Mouse (Mus musculus) embryonic facial prominence, embryonic 13.5 days (tissue): ENCODE measurements around the gene Tbx19. TPM values are rescaled to one million over a fixed set of nuclear protein-coding genes. Genes with fewer than 3 reads are reported as not detected.

Experiments
- ATAC-seq: fragments of 200-750 bp; cut with Nextera tagmentation; 2 replicates; pipeline ENCODE4 v1.8.0; 2017; ENCODE audit warnings: low read depth; ENCODE audit not compliant: insufficient number of reproducible peaks, insufficient read depth, low FRiP score, low TSS enrichment
- H3K27ac ChIP-seq: fragments of 300-500 bp; sonication (generic); 2 replicates; pipeline ENCODE4 v1.5.1; 2015; ENCODE audit warnings: moderate library complexity, mild to moderate bottlenecking, inconsistent platforms
- H3K27me3 ChIP-seq: fragments of 300-500 bp; sonication (generic); 2 replicates; pipeline ENCODE4 v1.6.1; 2015; ENCODE audit warnings: mild to moderate bottlenecking, inconsistent platforms
- H3K36me3 ChIP-seq: fragments of 300-500 bp; sonication (generic); 2 replicates; pipeline ENCODE4 v1.6.1; 2015; ENCODE audit warnings: mild to moderate bottlenecking, inconsistent platforms
- H3K4me1 ChIP-seq: fragments of 300-500 bp; sonication (generic); 2 replicates; pipeline ENCODE4 v1.6.1; 2015; ENCODE audit warnings: inconsistent platforms
- H3K4me2 ChIP-seq: fragments of 300-500 bp; sonication (generic); 2 replicates; pipeline ENCODE4 v1.6.1; 2015; ENCODE audit warnings: moderate library complexity, mild to moderate bottlenecking, inconsistent platforms
- H3K4me3 ChIP-seq: fragments of 300-500 bp; sonication (generic); 2 replicates; pipeline ENCODE4 v1.5.1; 2015; ENCODE audit warnings: mild to moderate bottlenecking, inconsistent platforms
- H3K9ac ChIP-seq: fragments of 300-500 bp; sonication (generic); 2 replicates; pipeline ENCODE4 v1.6.1; 2015; ENCODE audit warnings: mild to moderate bottlenecking, inconsistent platforms
- H3K9me3 ChIP-seq: fragments of 300-500 bp; sonication (generic); 2 replicates; pipeline ENCODE4 v1.6.1; 2016; ENCODE audit warnings: inconsistent platforms
- WGBS: fragments of 180-500 bp; shearing (Covaris S2); methylation state at CpG from one replicate; pipeline ENCODE4 v1.1.7; 2015; ENCODE audit warnings: mixed read lengths; 5-methylcytosine and 5-hydroxymethylcytosine counted together
- polyA plus RNA-seq: library from polyadenylated mRNA; unstranded; fragments of >200 nt; fragmentation: Nextera tagmentation; extraction: Ambion mirVana; gene quantifications from 2 replicates; pipeline ENCODE4 v1.2.1, GENCODE M21; 2015

The Tbx19 gene
- polyA plus RNA-seq, 1 experiment from 2014 or later, result not detected

- peak overlapping the region; percentile 66 for H3K4me3 ChIP-seq
- H3K4me2 ChIP-seq, result peak overlapping the region; percentile 88
- no peaks in the 10 kb centered on the region for H3K36me3 ChIP-seq
- ATAC-seq, result no peak
- H3K9ac ChIP-seq, result peak overlapping the region; percentile 80
- no peaks in the 10 kb centered on the region for H3K27me3 ChIP-seq
- H3K9me3 ChIP-seq, result no peaks in the 10 kb centered on the region
- 9% methylated on average over 7 of the region's 7 CpGs for WGBS
- H3K4me1 ChIP-seq, result peaks cover 17% of the 10 kb centered on the region
- H3K27ac ChIP-seq, result peak overlapping the region; percentile 69
Measured at GRCm38 (mm10) chr1:165193426-165193825, 32.9 kb upstream of the Tbx19 start.

GRCm38 (mm10) chr1:165192714-165193264 is 32.2 kb upstream of the Tbx19 start:
- Histone ChIP-seq H3K36me3 (no peaks in the 10 kb centered on the region), H3K9ac (peak overlapping the region; percentile 80; the same call in 1 of the 2 replicates), H3K4me2 (peak overlapping the region; percentile 88), H3K27ac (no peak overlapping the region), H3K27me3 (no peaks in the 10 kb centered on the region), H3K4me1 (peaks cover 17% of the 10 kb centered on the region), H3K9me3 (no peaks in the 10 kb centered on the region), H3K4me3 (peak overlapping the region; percentile 66)
- 65% methylated on average over 10 of the region's 10 CpGs for WGBS
- ATAC-seq, result no peak

GRCm38 (mm10) chr1:165192102-165192501 is 31.5 kb upstream of the Tbx19 start:
- Histone ChIP-seq H3K27ac (no peak overlapping the region), H3K9ac (no peak overlapping the region), H3K4me3 (no peak overlapping the region), H3K9me3 (no peaks in the 10 kb centered on the region), H3K36me3 (no peaks in the 10 kb centered on the region), H3K4me1 (peaks cover 17% of the 10 kb centered on the region), H3K27me3 (no peaks in the 10 kb centered on the region), H3K4me2 (no peak overlapping the region)
- 69% methylated on average over 4 of the region's 4 CpGs for WGBS
- no peak for ATAC-seq

- WGBS, result 49% methylated on average over 13 of the region's 13 CpGs
Measured at GRCm38 (mm10) chr1:165191611-165192010, 31.0 kb upstream of the Tbx19 start.

GRCm38 (mm10) chr1:165190571-165191273 is 30.1 kb upstream of the Tbx19 start:
- Histone ChIP-seq H3K27me3 (no peaks in the 10 kb centered on the region), H3K4me1 (peaks cover 17% of the 10 kb centered on the region), H3K4me2 (no peak overlapping the region), H3K9me3 (no peaks in the 10 kb centered on the region), H3K4me3 (no peak overlapping the region), H3K36me3 (peaks cover 4% of the 10 kb centered on the region; the same call in 1 of the 2 replicates), H3K9ac (no peak overlapping the region), H3K27ac (no peak overlapping the region; the same call in 1 of the 2 replicates)
- ATAC-seq, result no peak
- 88% methylated on average over 10 of the region's 10 CpGs for whole genome bisulfite sequencing

More at GRCm38 (mm10) chr1:165191611-165192010, 31.0 kb upstream of the Tbx19 start:
- peaks cover 17% of the 10 kb centered on the region for H3K4me1 ChIP-seq
- no peaks in the 10 kb centered on the region for H3K9me3 ChIP-seq
- H3K4me2 ChIP-seq, result peak overlapping the region; percentile 22; the same call in 1 of the 2 replicates
- no peak overlapping the region for H3K4me3 ChIP-seq
- no peak overlapping the region for H3K9ac ChIP-seq
- H3K27me3 ChIP-seq, result no peaks in the 10 kb centered on the region
- H3K27ac ChIP-seq, result no peak overlapping the region; the same call in 1 of the 2 replicates
- no peak for ATAC-seq
- H3K36me3 ChIP-seq, result peaks cover 3% of the 10 kb centered on the region; the same call in 1 of the 2 replicates

- Histone ChIP-seq H3K4me2 (no peak overlapping the region), H3K27ac (no peak overlapping the region), H3K9ac (no peak overlapping the region), H3K36me3 (peaks cover 4% of the 10 kb centered on the region; the same call in 1 of the 2 replicates), H3K9me3 (no peaks in the 10 kb centered on the region), H3K4me1 (peaks cover 14% of the 10 kb centered on the region), H3K27me3 (no peaks in the 10 kb centered on the region), H3K4me3 (no peak overlapping the region)
- ATAC-seq, result no peak
- WGBS, result 80% methylated on average over 6 of the region's 6 CpGs
Measured at GRCm38 (mm10) chr1:165190068-165190467, 29.5 kb upstream of the Tbx19 start.

- WGBS, result 73% methylated on average over 10 of the region's 10 CpGs
- Histone ChIP-seq H3K4me1 (peaks cover 9% of the 10 kb centered on the region), H3K4me2 (no peak overlapping the region), H3K9ac (no peak overlapping the region), H3K36me3 (peaks cover 7% of the 10 kb centered on the region; the same call in 1 of the 2 replicates), H3K9me3 (no peaks in the 10 kb centered on the region), H3K27ac (no peak overlapping the region), H3K4me3 (no peak overlapping the region), H3K27me3 (no peaks in the 10 kb centered on the region)
- ATAC-seq, result no peak
Measured at GRCm38 (mm10) chr1:165188806-165189580, 28.4 kb upstream of the Tbx19 start.

- Histone ChIP-seq H3K9me3 (no peaks in the 10 kb centered on the region), H3K4me3 (no peak overlapping the region), H3K27me3 (no peaks in the 10 kb centered on the region), H3K36me3 (peaks cover 18% of the 10 kb centered on the region; the same call in 1 of the 2 replicates), H3K4me1 (no peaks in the 10 kb centered on the region; the same call in 1 of the 2 replicates), H3K27ac (no peak overlapping the region), H3K9ac (no peak overlapping the region), H3K4me2 (no peak overlapping the region)
- 67% methylated on average over 5 of the region's 5 CpGs for WGBS
- no peak for ATAC-seq
Measured at GRCm38 (mm10) chr1:165187357-165187756, 26.8 kb upstream of the Tbx19 start.

GRCm38 (mm10) chr1:165186491-165186890 is 25.9 kb upstream of the Tbx19 start:
- Histone ChIP-seq H3K4me3 (no peak overlapping the region), H3K9ac (no peak overlapping the region), H3K36me3 (peaks cover 23% of the 10 kb centered on the region; the same call in 1 of the 2 replicates), H3K9me3 (no peaks in the 10 kb centered on the region), H3K4me1 (no peaks in the 10 kb centered on the region; the same call in 1 of the 2 replicates), H3K4me2 (no peak overlapping the region), H3K27me3 (no peaks in the 10 kb centered on the region), H3K27ac (no peak overlapping the region)
- ATAC-seq, result no peak
- WGBS, result 84% methylated on average over 12 of the region's 12 CpGs

- H3K4me1 ChIP-seq, result no peaks in the 10 kb centered on the region
- no peak overlapping the region for H3K27ac ChIP-seq
- no peak overlapping the region for H3K4me2 ChIP-seq
- H3K9ac ChIP-seq, result no peak overlapping the region
- 73% methylated on average over 7 of the region's 7 CpGs for WGBS
- H3K27me3 ChIP-seq, result no peaks in the 10 kb centered on the region
- no peaks in the 10 kb centered on the region for H3K9me3 ChIP-seq
- peaks cover 23% of the 10 kb centered on the region; the same call in 1 of the 2 replicates for H3K36me3 ChIP-seq
- H3K4me3 ChIP-seq, result no peak overlapping the region
- no peak for ATAC-seq
Measured at GRCm38 (mm10) chr1:165185116-165185515, 24.5 kb upstream of the Tbx19 start.

- H3K4me3 ChIP-seq, result no peak overlapping the region
- no peak for ATAC-seq
- WGBS, result 73% methylated on average over 3 of the region's 3 CpGs
- no peak overlapping the region for H3K27ac ChIP-seq
- H3K9me3 ChIP-seq, result no peaks in the 10 kb centered on the region
- no peak overlapping the region for H3K4me2 ChIP-seq
- H3K27me3 ChIP-seq, result no peaks in the 10 kb centered on the region
- no peak overlapping the region for H3K9ac ChIP-seq
- H3K4me1 ChIP-seq, result no peaks in the 10 kb centered on the region
- H3K36me3 ChIP-seq, result peaks cover 23% of the 10 kb centered on the region; the same call in 1 of the 2 replicates
Measured at GRCm38 (mm10) chr1:165184178-165184577, 23.6 kb upstream of the Tbx19 start.
